Mouse (Mus musculus) right cerebral cortex, postnatal 10 days (tissue): ENCODE measurements around the gene Eml4.
A peak's percentile ranks its signal among the peaks of the same experiment; 100 is the strongest.

Experiments
- DNase-seq, 2 experiments: peaks; one replicate each; pipeline ENCODE4 v3.0.0; 2021; ENCODE audit warnings: low spot score in 2 of 2

The Eml4 gene

GRCm38 (mm10) chr17:83344226-83344625, 6.5 kb upstream of the Eml4 start:
- no peak for DNase-seq

- no peak for DNase-seq
Observed at GRCm38 (mm10) chr17:83348056-83348822, 2.5 kb upstream of the Eml4 start.

- DNase-seq, result no peak
Observed at GRCm38 (mm10) chr17:83351119-83351531, 394 bp downstream of the Eml4 start.

GRCm38 (mm10) chr17:83351601-83352413, 1.1 kb downstream of the Eml4 start:
- peak in 1 of 2 experiments; percentile 30 for DNase-seq

- no peak for DNase-seq
Observed at GRCm38 (mm10) chr17:83352456-83352855, 1.7 kb downstream of the Eml4 start.

GRCm38 (mm10) chr17:83353011-83353410, 2.3 kb downstream of the Eml4 start:
- no peak for DNase-seq

GRCm38 (mm10) chr17:83353460-83353859, 2.7 kb downstream of the Eml4 start:
- DNase-seq, result no peak

GRCm38 (mm10) chr17:83355481-83355880, 4.8 kb downstream of the Eml4 start:
- no peak for DNase-seq

GRCm38 (mm10) chr17:83359934-83360333, 9.2 kb downstream of the Eml4 start:
- DNase-seq, result no peak

- no peak for DNase-seq
Observed at GRCm38 (mm10) chr17:83360796-83361566, 10.2 kb downstream of the Eml4 start.

- no peak for DNase-seq
Observed at GRCm38 (mm10) chr17:83363081-83363480, 12.3 kb downstream of the Eml4 start.

- no peak for DNase-seq
Observed at GRCm38 (mm10) chr17:83364296-83364695, 13.6 kb downstream of the Eml4 start.

GRCm38 (mm10) chr17:83365130-83365529, 14.4 kb downstream of the Eml4 start:
- no peak for DNase-seq

GRCm38 (mm10) chr17:83365614-83366355, 15.1 kb downstream of the Eml4 start:
- no peak for DNase-seq

- no peak for DNase-seq
Observed at GRCm38 (mm10) chr17:83367387-83367786, 16.7 kb downstream of the Eml4 start.

GRCm38 (mm10) chr17:83374123-83374522, 23.4 kb downstream of the Eml4 start:
- DNase-seq, result no peak

GRCm38 (mm10) chr17:83375848-83376247, 25.1 kb downstream of the Eml4 start:
- no peak for DNase-seq

- no peak for DNase-seq
Observed at GRCm38 (mm10) chr17:83376801-83377200, 26.1 kb downstream of the Eml4 start.

GRCm38 (mm10) chr17:83377755-83378443, 27.2 kb downstream of the Eml4 start:
- DNase-seq, result no peak

- no peak for DNase-seq
Observed at GRCm38 (mm10) chr17:83378444-83378762, 27.7 kb downstream of the Eml4 start.

- DNase-seq, result no peak
Observed at GRCm38 (mm10) chr17:83379366-83379765, 28.6 kb downstream of the Eml4 start.
